Mouse (Mus musculus): Measurements from ENCODE around the gene Sppl2b.

GRCm38 (mm10) chr10:80911354-80911753, 56.3 kb downstream of the Sppl2b start:
- TF ChIP-seq CTCF (IDR thresholded peaks at IDR 0.05; ENCODE audit: low read depth) (no peak), EP300 (IDR thresholded peaks at IDR 0.05; ENCODE audit: low read depth) (no peak)

All from heart, postnatal 0 days (tissue).